Mouse (Mus musculus) liver, embryonic 12.5 days (tissue): ENCODE measurements around the gene Slc44a5. TPM values are rescaled to one million over a fixed set of nuclear protein-coding genes. Genes with fewer than 3 reads are reported as not detected.
A peak's percentile ranks its signal among the peaks of the same experiment; 100 is the strongest.

Experiments used
- ATAC-seq: fragments of 200-750 bp; cut with Nextera tagmentation; 2 replicates; pipeline ENCODE4 v1.8.0; 2017; ENCODE audit warnings: moderate number of reproducible peaks, mild to moderate bottlenecking, moderate library complexity
- H3K27ac ChIP-seq: fragments of 300-500 bp; sonication (generic); 2 replicates; pipeline ENCODE4 v1.5.1; 2016; ENCODE audit warnings: mild to moderate bottlenecking
- H3K27me3 ChIP-seq: fragments of 300-500 bp; sonication (generic); replicated peaks from 2 replicates; pipeline ENCODE4 v1.6.1; 2016; ENCODE audit warnings: mild to moderate bottlenecking, moderate library complexity
- H3K36me3 ChIP-seq: fragments of 300-500 bp; sonication (generic); 2 replicates; pipeline ENCODE4 v1.6.1; 2016; ENCODE audit warnings: mild to moderate bottlenecking, moderate library complexity
- H3K4me1 ChIP-seq: fragments of 300-500 bp; sonication (generic); 2 replicates; pipeline ENCODE4 v1.6.1; 2016
- H3K4me2 ChIP-seq: fragments of 300-500 bp; sonication (generic); 2 replicates; pipeline ENCODE4 v1.6.1; 2016; ENCODE audit warnings: mild to moderate bottlenecking, moderate library complexity
- H3K4me3 ChIP-seq: fragments of 300-500 bp; sonication (generic); 2 replicates; pipeline ENCODE4 v1.5.1; 2016; ENCODE audit warnings: mild to moderate bottlenecking, moderate library complexity
- H3K9ac ChIP-seq: fragments of 300-500 bp; sonication (generic); 2 replicates; pipeline ENCODE4 v1.6.1; 2016; ENCODE audit warnings: mild to moderate bottlenecking, moderate library complexity
- H3K9me3 ChIP-seq: fragments of 300-500 bp; sonication (generic); replicated peaks from 2 replicates; pipeline ENCODE4 v1.6.1; 2016; ENCODE audit warnings: mild to moderate bottlenecking, moderate library complexity
- WGBS: fragments of 180-500 bp; shearing (Covaris S2); methylation state at CpG from one replicate; pipeline ENCODE4 v1.1.7; 2016; ENCODE audit not compliant: insufficient replicate concordance; 5-methylcytosine and 5-hydroxymethylcytosine counted together
- polyA plus RNA-seq: library from polyadenylated mRNA; unstranded; fragments of >200 nt; fragmentation: Nextera tagmentation; extraction: Ambion mirVana; gene quantifications from 2 replicates; pipeline ENCODE4 v1.2.1, GENCODE M21; 2016

Gene Slc44a5
- polyA plus RNA-seq, 1 experiment from 2014 or later = 0.20 TPM

DNA sequence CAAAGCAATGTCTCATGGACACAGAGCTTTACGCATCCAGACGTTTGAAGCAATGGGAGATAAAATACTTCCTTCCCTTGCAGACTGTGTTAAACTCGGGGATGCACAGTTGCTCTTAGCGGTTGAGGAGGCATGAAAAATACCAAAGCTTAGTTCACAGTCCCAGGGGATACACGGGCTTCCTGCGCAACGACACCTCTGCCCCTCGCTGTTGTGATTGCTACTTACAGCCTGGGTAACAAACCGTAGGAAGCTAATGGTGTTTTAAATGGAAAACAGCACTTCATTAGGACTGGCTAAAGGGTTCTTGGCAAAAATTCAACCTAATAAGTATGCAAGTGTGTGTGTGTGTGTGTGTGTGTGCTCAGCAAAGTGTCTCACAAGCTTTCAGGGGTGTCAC is 141.8 kb downstream of the Slc44a5 start:
- H3K4me2 ChIP-seq = no peak overlapping the region
- H3K4me3 ChIP-seq = no peak overlapping the region
- H3K27ac ChIP-seq = no peak overlapping the region
- H3K36me3 ChIP-seq = no peaks in the 10 kb centered on the region
- H3K9ac ChIP-seq = no peak overlapping the region
- no peaks in the 10 kb centered on the region for H3K27me3 ChIP-seq
- H3K9me3 ChIP-seq = no peaks in the 10 kb centered on the region
- WGBS = 60% methylated on average over 9 of the region's 9 CpGs
- no peaks in the 10 kb centered on the region for H3K4me1 ChIP-seq
- ATAC-seq = no peak

DNA sequence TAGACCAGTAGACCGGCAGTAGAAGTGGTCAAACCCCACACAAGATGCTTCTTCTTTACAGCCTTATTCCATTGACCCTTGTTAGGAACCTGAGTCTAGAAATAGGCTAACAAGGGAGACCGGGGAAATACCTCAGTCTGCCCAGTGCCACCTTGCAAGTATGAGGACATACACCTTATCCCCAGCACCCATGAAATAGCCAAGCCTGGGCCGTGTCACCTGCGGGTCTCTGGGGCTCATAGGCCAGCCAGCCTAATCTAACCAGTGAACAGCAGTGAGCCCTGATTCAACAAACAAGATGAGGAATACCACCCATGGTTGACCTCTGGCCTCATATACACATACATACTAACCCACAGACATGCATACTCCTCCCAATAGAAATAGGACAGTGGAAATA is 142.2 kb downstream of the Slc44a5 start:
- Histone ChIP-seq H3K4me1 (no peaks in the 10 kb centered on the region), H3K9me3 (no peaks in the 10 kb centered on the region), H3K9ac (no peak overlapping the region), H3K36me3 (no peaks in the 10 kb centered on the region), H3K4me3 (no peak overlapping the region), H3K27me3 (no peaks in the 10 kb centered on the region), H3K27ac (no peak overlapping the region), H3K4me2 (no peak overlapping the region)
- WGBS = 76% methylated on average over 4 of the region's 4 CpGs
- ATAC-seq = no peak

DNA sequence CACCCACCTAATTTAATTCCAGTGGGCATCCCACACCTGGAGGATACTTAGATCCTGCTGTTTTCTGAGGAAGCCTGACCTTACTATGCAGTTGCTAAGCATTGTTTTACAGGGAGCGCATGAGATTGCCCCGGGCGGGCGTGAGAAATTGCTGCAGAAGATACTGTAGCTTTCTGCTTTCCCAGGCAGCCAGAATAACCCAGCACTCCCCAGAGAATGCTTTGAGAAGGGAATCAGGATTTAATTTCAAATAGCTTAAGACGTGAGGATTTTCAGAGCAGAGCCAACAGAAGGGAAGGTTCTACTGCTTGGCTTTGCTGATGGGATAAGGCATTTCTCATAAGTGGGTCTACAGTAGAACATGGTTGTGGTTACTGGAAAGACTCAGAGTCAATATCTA is 142.8 kb downstream of the Slc44a5 start:
- WGBS = 78% methylated on average over 5 of the region's 5 CpGs
- H3K36me3 ChIP-seq = no peaks in the 10 kb centered on the region
- no peak overlapping the region for H3K9ac ChIP-seq
- H3K27me3 ChIP-seq = no peaks in the 10 kb centered on the region
- H3K4me2 ChIP-seq = no peak overlapping the region
- ATAC-seq = no peak
- H3K4me1 ChIP-seq = no peaks in the 10 kb centered on the region
- H3K9me3 ChIP-seq = no peaks in the 10 kb centered on the region
- no peak overlapping the region for H3K27ac ChIP-seq
- no peak overlapping the region for H3K4me3 ChIP-seq

DNA sequence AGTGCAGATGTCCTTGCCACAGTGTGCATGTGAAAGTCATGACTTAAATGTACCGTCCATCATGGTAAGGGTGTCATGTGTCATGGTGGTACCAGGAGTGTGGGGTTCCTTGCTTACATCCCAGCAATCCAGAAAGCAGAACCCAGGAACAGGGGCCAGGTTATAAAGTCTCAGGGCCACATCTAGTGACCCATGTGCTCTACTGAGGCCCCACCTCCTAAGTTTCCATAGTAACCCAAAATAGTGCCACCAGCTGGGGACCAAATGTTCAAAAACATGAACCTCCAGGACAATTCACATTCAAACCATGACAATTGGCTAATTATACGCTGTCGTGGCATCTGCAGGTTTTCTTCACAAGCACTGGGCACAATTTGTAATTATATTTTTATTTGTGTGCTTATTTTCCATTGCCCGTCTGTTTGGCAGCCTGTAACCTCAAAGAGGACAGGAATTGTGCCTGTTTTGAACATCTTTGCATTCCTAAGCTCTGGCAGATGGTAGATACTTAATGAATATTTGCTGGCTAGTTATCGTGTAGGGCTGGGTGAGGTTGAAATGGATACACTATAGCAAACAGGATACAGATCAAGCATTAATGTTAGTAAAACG is 145.9 kb downstream of the Slc44a5 start:
- Histone ChIP-seq H3K27me3 (no peaks in the 10 kb centered on the region), H3K4me1 (no peaks in the 10 kb centered on the region), H3K4me2 (no peak overlapping the region), H3K27ac (no peak overlapping the region), H3K4me3 (no peak overlapping the region), H3K9ac (no peak overlapping the region), H3K36me3 (no peaks in the 10 kb centered on the region), H3K9me3 (no peaks in the 10 kb centered on the region)
- no peak for ATAC-seq
- 68% methylated on average over 6 of the region's 6 CpGs for WGBS

DNA sequence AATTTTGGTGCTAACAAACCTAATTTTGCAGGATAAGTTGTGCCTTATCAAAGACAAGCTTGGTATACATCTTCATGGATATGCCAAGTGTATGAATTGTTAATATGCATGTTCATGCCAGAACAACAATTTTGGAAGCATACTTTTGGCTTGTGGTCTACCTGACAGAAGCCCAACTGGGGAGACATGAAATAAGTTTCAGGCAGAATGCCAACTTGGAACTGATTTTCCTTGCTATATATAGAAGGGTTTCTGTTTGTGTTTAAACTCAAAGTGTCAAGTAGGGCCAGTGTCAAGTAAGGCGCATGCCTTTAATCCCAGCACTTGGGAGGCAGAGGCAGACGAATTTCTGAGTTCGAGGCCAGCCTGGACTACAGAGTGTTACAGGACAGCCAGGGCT is 149.3 kb downstream of the Slc44a5 start:
- no peaks in the 10 kb centered on the region for H3K4me1 ChIP-seq
- no peaks in the 10 kb centered on the region; the same call in 1 of the 2 replicates for H3K27me3 ChIP-seq
- no peak overlapping the region for H3K4me2 ChIP-seq
- no peaks in the 10 kb centered on the region for H3K9me3 ChIP-seq
- no peak for ATAC-seq
- H3K9ac ChIP-seq = no peak overlapping the region
- H3K36me3 ChIP-seq = no peaks in the 10 kb centered on the region
- H3K27ac ChIP-seq = no peak overlapping the region
- no peak overlapping the region for H3K4me3 ChIP-seq
- WGBS = 67% methylated on average over 3 of the region's 3 CpGs

DNA sequence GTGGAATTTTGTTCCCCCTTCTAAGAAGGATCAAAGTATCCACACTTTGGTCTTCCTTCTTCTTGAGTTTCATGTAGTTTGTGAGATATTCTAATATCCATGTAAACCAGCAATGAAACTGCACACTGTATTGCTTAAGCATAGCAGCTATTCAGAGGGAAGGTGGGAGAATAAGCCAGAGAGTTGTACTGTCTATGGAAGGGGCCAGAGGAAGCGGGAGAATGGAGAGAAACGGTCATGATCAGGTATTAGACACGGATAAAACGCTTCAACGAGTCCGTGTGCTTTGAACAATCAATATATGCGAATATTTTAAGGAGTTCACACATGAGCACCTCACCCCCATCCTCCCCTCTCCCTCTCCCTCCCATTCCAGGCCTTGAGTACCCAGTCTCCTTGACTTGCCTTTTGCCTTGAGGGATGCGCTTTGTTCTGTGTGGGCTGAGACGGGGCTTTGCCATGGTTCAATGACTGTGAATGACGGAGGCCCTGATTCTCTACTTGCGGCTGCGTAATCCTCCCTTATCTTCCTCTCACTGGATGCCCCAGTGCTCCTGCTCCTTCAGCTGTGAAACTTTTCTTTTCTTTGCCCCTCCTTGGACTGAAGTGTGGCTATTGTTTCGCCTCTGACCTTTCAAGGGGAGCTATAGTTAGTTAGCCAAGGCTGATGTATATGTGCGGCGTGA is 151.8 kb downstream of the Slc44a5 start:
- 79% methylated on average over 15 of the region's 15 CpGs for WGBS
- Histone ChIP-seq H3K27me3 (no peaks in the 10 kb centered on the region; the same call in 1 of the 2 replicates), H3K27ac (no peak overlapping the region), H3K9me3 (no peaks in the 10 kb centered on the region), H3K9ac (no peak overlapping the region), H3K4me2 (no peak overlapping the region), H3K36me3 (no peaks in the 10 kb centered on the region), H3K4me1 (peaks cover 15% of the 10 kb centered on the region), H3K4me3 (no peak overlapping the region)
- ATAC-seq = no peak

DNA sequence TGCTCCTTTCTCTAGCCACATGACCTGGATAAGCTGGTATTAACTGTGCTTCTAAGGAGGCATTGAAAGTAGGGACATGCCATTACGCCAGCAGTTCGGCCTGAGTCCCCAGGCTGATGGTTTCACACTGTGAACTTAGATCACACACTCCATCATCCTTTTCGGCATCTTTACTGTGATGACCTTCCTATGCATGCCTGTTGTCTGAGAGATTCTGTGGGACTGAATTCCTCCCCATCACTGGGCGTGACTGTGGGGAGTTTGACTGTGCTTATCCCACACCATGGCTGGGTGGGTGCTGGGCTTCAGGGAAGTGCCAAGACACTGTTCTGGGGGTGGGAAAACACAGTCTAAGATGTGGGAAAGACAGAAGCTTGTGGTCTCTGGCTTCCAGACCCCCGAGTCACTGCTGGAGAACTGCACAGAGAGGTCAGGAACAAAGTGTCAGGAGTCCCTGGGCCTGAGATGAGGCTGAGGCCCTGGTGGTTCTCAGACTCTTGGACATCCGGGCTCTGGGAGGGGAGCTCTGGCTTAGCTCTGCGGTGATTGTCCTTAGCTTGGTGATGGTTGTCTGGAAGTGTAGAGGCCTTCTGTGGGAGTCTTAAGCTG is 152.6 kb downstream of the Slc44a5 start:
- Histone ChIP-seq H3K27me3 (no peaks in the 10 kb centered on the region; the same call in 1 of the 2 replicates), H3K36me3 (no peaks in the 10 kb centered on the region), H3K4me2 (no peak overlapping the region), H3K27ac (no peak overlapping the region), H3K4me1 (peaks cover 23% of the 10 kb centered on the region), H3K9me3 (no peaks in the 10 kb centered on the region), H3K9ac (no peak overlapping the region), H3K4me3 (no peak overlapping the region)
- ATAC-seq = no peak
- WGBS = 71% methylated on average over 7 of the region's 7 CpGs

DNA sequence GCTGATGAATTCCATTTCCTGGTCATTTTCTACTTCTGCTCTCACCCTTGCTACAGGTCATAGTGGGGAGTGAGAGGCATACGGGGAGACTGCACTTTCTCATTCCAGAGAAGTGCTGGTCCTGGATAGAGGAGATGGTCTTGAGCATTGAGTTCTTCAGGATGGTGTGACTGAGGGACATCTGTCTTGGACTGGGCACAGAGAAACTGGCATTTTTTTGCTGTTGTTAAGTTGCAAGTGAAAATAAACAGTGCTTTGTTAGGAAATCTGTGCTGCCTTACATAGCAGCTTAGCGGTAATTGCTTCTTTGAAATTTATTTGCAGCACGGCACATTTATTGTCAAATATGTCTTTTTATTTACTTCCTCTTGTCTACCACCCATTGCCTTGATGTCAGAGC is 154.0 kb downstream of the Slc44a5 start:
- Histone ChIP-seq H3K9me3 (no peaks in the 10 kb centered on the region), H3K9ac (no peak overlapping the region), H3K27ac (no peak overlapping the region), H3K4me2 (no peak overlapping the region), H3K4me1 (peaks cover 26% of the 10 kb centered on the region), H3K36me3 (no peaks in the 10 kb centered on the region), H3K27me3 (no peaks in the 10 kb centered on the region; the same call in 1 of the 2 replicates), H3K4me3 (no peak overlapping the region)
- WGBS = 86% methylated on average over 3 of the region's 3 CpGs
- ATAC-seq = no peak

DNA sequence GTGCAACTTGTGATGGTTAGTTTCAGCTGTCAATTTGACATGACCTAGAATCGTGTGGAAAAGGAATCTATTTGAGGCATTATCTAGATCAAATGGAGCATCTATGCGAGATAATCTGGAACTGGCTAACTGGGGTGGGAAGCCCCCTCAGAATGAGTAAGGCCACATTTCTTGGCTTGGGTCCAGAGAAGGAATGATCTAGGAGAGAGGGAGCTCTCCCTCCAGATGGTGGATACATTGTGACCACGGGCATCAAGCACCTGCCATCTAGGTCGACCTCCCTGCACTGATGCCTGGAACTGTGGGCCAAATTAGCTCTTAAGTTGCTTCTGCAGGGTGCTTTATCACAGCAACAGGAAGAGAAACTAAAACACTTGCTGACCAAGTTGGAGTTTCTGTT is 155.8 kb downstream of the Slc44a5 start:
- Histone ChIP-seq H3K4me1 (peaks cover 26% of the 10 kb centered on the region), H3K4me2 (no peak overlapping the region), H3K36me3 (no peaks in the 10 kb centered on the region), H3K9ac (no peak overlapping the region), H3K27ac (no peak overlapping the region), H3K9me3 (no peaks in the 10 kb centered on the region), H3K27me3 (no peaks in the 10 kb centered on the region; the same call in 1 of the 2 replicates), H3K4me3 (no peak overlapping the region)
- no peak for ATAC-seq
- 49% methylated on average over 4 of the region's 4 CpGs for WGBS

DNA sequence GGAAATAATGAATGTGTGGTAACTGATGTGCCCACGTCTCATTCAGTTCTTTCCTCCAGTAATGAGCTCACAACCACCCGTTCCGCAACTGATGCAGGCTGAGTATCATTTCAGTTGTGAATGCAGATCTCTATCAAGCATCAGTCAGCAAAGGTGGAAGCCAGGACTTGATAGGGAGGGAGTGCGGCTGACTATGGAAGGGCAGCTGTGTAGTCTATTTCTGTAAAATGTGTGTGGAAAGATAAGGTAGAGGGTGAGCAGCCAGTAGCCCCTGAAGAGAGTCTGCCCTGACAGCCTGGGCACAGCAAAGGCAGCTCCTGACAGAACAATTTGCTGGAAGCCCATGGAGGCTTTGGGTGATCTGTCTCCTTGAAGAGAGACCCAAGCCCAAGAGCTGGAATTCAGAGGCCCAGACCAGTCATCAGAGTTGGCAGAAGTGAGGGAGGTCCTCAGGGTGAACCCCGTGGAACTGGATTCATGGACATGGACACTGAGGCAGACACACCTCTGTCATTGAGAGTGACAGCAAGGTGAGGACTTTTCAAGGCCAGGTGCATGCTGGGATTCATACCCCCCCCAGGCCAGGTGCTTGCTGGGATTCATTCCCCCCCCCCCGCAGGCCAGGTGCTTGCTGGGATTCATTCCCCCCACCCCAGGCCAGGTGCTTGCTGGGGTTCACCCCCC is 157.3 kb downstream of the Slc44a5 start:
- ATAC-seq = peak; percentile 96
- Histone ChIP-seq H3K4me3 (no peak overlapping the region), H3K27ac (no peak overlapping the region), H3K4me2 (peak overlapping the region; percentile 42), H3K36me3 (no peaks in the 10 kb centered on the region), H3K9ac (no peak overlapping the region), H3K27me3 (no peaks in the 10 kb centered on the region; the same call in 1 of the 2 replicates), H3K9me3 (no peaks in the 10 kb centered on the region), H3K4me1 (peaks cover 26% of the 10 kb centered on the region)
- 42% methylated on average over 6 of the region's 6 CpGs for WGBS

DNA sequence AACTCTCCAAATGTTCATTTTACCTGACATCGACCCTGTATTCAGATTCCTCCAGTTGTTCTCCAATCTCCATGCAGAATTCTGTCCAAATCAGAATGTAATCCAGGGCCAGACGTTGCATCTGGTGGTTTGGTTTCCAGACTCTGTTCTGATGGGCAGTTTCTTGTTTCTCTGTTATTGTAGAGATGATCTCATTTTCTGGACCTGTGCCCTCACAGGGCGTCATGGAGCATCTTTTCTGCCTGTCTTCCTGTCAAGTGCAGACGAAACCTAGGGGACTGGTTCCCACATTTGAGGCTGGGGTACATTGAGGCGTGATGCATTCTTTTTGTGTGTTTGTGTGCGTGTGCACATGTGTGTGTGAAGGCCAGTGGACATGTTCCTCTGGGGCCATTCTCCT is 160.8 kb downstream of the Slc44a5 start:
- Histone ChIP-seq H3K36me3 (no peaks in the 10 kb centered on the region), H3K4me1 (peaks cover 15% of the 10 kb centered on the region), H3K4me2 (no peak overlapping the region), H3K27ac (no peak overlapping the region), H3K9ac (no peak overlapping the region), H3K9me3 (no peaks in the 10 kb centered on the region), H3K4me3 (no peak overlapping the region), H3K27me3 (no peaks in the 10 kb centered on the region; the same call in 1 of the 2 replicates)
- WGBS = 72% methylated on average over 6 of the region's 6 CpGs
- ATAC-seq = no peak

DNA sequence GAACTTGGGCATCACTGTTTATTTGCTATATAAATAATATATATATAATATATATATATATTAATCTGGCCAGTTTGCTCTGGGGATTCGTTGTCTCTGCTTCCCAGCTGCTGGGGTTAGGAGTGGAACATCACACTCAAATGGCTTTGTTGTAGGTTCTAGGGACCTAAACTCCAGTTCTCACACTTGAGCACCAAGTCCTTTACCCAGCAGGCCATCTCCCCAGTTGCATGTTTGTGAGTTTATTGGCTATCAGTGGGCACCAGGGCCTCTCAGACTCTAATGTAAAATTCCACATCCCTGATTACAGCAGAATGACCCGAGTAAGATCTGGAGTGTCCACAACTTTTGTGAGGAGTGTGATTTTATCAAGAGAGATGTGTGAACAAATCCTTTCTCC is 161.5 kb downstream of the Slc44a5 start:
- 63% methylated on average over 2 of the region's 2 CpGs for WGBS
- no peak for ATAC-seq

More for the DNA sequence above, 161.5 kb downstream of the Slc44a5 start:
- Histone ChIP-seq H3K4me1 (peaks cover 14% of the 10 kb centered on the region), H3K4me3 (no peak overlapping the region), H3K9me3 (no peaks in the 10 kb centered on the region), H3K36me3 (no peaks in the 10 kb centered on the region), H3K27me3 (no peaks in the 10 kb centered on the region; the same call in 1 of the 2 replicates), H3K4me2 (no peak overlapping the region), H3K9ac (no peak overlapping the region), H3K27ac (no peak overlapping the region)
